Mouse (Mus musculus) hindbrain, embryonic 15.5 days (tissue): Measurements from ENCODE around the gene Myl4. TPM values are rescaled to one million over a fixed set of nuclear protein-coding genes. Genes with fewer than 3 reads are reported as not detected.
"Not testable (repeated sequence)": the region's sequence is repeated elsewhere in the genome, so short reads cannot be mapped to it uniquely, and the experiment has no call there.

Source experiments
- ATAC-seq: fragments of 200-750 bp; cut with Nextera tagmentation; 2 replicates; pipeline ENCODE4 v1.8.0; 2017; ENCODE audit warnings: low read depth, moderate number of reproducible peaks, moderate TSS enrichment; ENCODE audit not compliant: low FRiP score
- H3K27ac ChIP-seq: fragments of 300-500 bp; sonication (generic); replicated peaks from 2 replicates; pipeline ENCODE4 v1.5.1; 2015; ENCODE audit warnings: mild to moderate bottlenecking, inconsistent platforms
- H3K27me3 ChIP-seq: fragments of 300-500 bp; sonication (generic); 2 replicates; pipeline ENCODE4 v1.6.1; 2015; ENCODE audit warnings: control low read depth, inconsistent platforms
- H3K36me3 ChIP-seq: fragments of 300-500 bp; sonication (generic); 2 replicates; pipeline ENCODE4 v1.6.1; 2015; ENCODE audit warnings: control low read depth, inconsistent platforms
- H3K4me1 ChIP-seq: fragments of 300-500 bp; sonication (generic); replicated peaks from 2 replicates; pipeline ENCODE4 v1.6.1; 2015; ENCODE audit warnings: control low read depth, inconsistent platforms
- H3K4me2 ChIP-seq: fragments of 300-500 bp; sonication (generic); 2 replicates; pipeline ENCODE4 v1.6.1; 2015; ENCODE audit warnings: moderate library complexity, mild to moderate bottlenecking, inconsistent platforms
- H3K4me3 ChIP-seq: fragments of 300-500 bp; sonication (generic); 2 replicates; pipeline ENCODE4 v1.5.1; 2015; ENCODE audit warnings: mild to moderate bottlenecking, inconsistent platforms
- H3K9ac ChIP-seq: fragments of 300-500 bp; sonication (generic); 2 replicates; pipeline ENCODE4 v1.6.1; 2015; ENCODE audit warnings: inconsistent platforms
- H3K9me3 ChIP-seq: fragments of 300-500 bp; sonication (generic); 2 replicates; pipeline ENCODE4 v1.6.1; 2016; ENCODE audit warnings: control low read depth, inconsistent platforms
- WGBS: fragments of 180-500 bp; shearing (Covaris S2); methylation state at CpG from one replicate; pipeline ENCODE4 v1.1.7; 2015; 5-methylcytosine and 5-hydroxymethylcytosine counted together
- polyA plus RNA-seq: library from polyadenylated mRNA; unstranded; fragments of >200 nt; fragmentation: Nextera tagmentation; extraction: Ambion mirVana; gene quantifications from 2 replicates; pipeline ENCODE4 v1.2.1, GENCODE M21; 2015

The Myl4 gene
- polyA plus RNA-seq, result 2.8 and 5.1 TPM in 2 replicates

DNA sequence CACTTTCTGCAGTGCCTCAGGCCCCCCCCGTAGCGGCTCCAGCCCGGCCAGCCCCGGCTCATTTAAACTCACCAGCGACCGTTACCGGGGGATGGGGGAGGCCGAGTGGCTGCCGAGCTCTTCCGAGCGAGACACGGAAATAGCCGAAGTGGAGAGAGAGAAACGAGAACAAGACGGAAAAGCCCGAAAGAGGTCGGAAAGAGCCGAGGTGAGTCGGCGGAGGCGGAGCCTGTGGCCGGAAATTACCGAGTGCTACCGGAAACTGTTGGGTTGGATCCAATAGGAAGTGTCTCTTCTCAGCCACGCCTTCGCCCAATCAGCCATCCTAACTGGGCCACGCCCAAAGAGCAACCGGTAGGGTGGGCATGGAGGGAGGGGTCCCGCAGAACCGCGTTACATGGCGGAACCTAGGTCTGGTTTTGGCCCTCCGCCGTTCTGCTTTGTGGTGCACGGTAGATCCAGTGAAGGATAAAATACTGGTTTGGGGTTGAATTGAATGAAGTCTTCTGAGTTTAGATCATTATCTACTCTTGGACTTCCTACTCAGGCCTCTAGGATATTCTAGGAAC is at the start of gene Myl4, which contains the start of gene Cdc27:
Myl4 (plus strand) TSS at position 258 of the 569 bp plus-strand sequence.
Cdc27 (minus strand) TSS at position 215 of the 569 bp plus-strand sequence.
- Histone ChIP-seq H3K27me3 (no peaks in the 10 kb centered on the region), H3K36me3 (no peaks in the 10 kb centered on the region), H3K4me1 (peaks cover 24% of the 10 kb centered on the region), H3K27ac (peak within 1 kb of the TSS; percentile 90), H3K9ac (peak within 1 kb of the TSS; percentile 100), H3K4me3 (peak within 1 kb of the TSS; percentile 96), H3K4me2 (peak within 1 kb of the TSS; percentile 85), H3K9me3 (no peaks in the 10 kb centered on the region)
- WGBS, result under 1% methylated on average over 35 of the region's 35 CpGs
- peak; percentile 96 for ATAC-seq

DNA sequence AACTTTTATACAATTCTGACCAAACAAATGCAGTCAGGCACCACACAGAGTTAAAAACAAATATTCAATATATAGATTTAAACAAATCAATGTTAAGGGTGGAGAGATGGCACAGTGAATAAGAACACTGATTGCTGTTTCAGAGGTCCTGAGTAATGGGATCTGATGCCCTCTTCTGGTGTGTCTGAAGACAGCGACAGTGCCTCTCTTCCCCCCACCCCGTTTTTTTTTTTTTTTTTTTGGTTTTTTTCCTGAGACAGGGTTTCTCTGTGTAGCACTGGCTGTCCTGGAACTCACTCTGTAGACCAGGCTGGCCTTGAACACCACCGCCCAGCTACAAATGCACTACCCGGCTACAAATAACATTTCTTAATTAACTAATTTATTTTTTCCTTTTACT is 42.0 kb upstream of the Myl4 start:
- no peak for ATAC-seq
- Histone ChIP-seq H3K4me1 (no peaks in the 10 kb centered on the region), H3K4me3 (no peak overlapping the region), H3K9ac (no peak overlapping the region), H3K27ac (no peak overlapping the region), H3K27me3 (no peaks in the 10 kb centered on the region), H3K36me3 (peaks cover 64% of the 10 kb centered on the region), H3K4me2 (no peak overlapping the region), H3K9me3 (no peaks in the 10 kb centered on the region)
- WGBS, result 89% methylated on average over 4 of the region's 4 CpGs

DNA sequence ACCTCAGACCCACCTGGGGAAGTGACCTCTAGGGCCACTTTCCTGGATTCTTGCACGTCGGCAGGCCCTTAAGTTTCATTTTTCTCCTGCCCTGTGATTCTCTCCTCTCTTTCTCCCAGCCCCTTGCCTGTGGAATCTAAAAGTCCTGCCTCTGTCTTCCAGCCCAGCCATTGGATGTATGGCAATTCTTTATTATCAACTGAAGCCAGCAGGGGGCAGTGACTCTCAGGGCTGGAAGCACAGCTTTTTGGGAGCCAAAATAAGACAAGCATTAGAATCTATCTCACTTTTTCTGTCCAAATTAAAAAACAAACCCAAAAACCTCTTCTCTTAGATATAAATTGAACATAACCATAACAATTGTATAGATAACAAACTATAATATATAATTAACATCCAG is 39.9 kb upstream of the Myl4 start:
- no peak overlapping the region for H3K27ac ChIP-seq
- no peak for ATAC-seq
- no peak overlapping the region for H3K4me2 ChIP-seq
- no peaks in the 10 kb centered on the region for H3K9me3 ChIP-seq
- no peak overlapping the region for H3K9ac ChIP-seq
- H3K36me3 ChIP-seq, result peaks cover 66% of the 10 kb centered on the region
- 100% methylated on average over 2 of the region's 2 CpGs for WGBS
- no peak overlapping the region for H3K4me3 ChIP-seq
- H3K4me1 ChIP-seq, result no peaks in the 10 kb centered on the region
- H3K27me3 ChIP-seq, result no peaks in the 10 kb centered on the region

DNA sequence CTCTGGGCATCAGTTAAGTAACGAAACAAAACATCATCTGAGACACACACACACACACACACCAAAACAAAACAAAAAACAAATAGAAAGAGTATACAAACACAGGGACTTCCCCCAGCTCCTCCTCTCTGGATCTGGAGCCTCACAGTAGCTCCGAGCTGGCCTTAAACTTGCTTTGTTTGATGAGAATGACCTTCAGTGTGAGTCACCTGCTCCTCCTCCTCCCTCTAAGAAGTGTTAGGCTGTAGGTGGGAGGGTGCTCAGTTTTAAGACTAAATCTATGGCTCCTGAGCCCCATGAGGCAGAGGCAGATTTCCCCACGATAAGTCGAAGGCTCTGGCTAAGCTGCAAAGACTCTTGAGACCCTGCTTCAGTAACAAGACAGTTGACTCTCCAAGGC is 38.0 kb upstream of the Myl4 start:
- no peak for ATAC-seq
- Histone ChIP-seq H3K4me2 (no peak overlapping the region), H3K27me3 (no peaks in the 10 kb centered on the region), H3K36me3 (peaks cover 69% of the 10 kb centered on the region), H3K27ac (no peak overlapping the region), H3K9ac (no peak overlapping the region), H3K4me1 (no peaks in the 10 kb centered on the region), H3K4me3 (no peak overlapping the region), H3K9me3 (no peaks in the 10 kb centered on the region)
- WGBS, result 88% methylated on average over 4 of the region's 4 CpGs

DNA sequence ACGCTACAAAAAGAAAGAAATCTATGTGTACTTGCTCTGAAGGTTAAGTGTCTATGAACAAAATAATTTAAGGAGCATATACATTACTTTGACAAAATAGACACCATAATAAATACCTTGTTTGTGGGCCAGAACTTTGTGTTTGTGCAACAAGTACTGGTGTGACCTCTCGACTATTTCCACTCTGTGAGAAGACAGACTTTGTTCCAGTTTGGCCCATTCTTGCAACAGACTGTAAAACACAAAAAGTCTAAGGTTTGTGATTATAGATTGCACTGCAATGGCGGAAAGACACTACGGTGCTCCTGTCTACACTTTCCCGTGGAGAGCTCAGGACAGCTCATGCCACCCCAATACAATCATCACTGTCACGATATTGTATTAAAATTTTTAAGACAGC is 24.5 kb upstream of the Myl4 start:
- no peak overlapping the region for H3K27ac ChIP-seq
- H3K4me2 ChIP-seq, result no peak overlapping the region
- H3K9ac ChIP-seq, result no peak overlapping the region
- no peaks in the 10 kb centered on the region for H3K9me3 ChIP-seq
- 96% methylated on average over 6 of the region's 6 CpGs for WGBS
- H3K36me3 ChIP-seq, result peaks cover 62% of the 10 kb centered on the region
- H3K4me1 ChIP-seq, result no peaks in the 10 kb centered on the region
- H3K4me3 ChIP-seq, result no peak overlapping the region
- no peak for ATAC-seq
- no peaks in the 10 kb centered on the region for H3K27me3 ChIP-seq

DNA sequence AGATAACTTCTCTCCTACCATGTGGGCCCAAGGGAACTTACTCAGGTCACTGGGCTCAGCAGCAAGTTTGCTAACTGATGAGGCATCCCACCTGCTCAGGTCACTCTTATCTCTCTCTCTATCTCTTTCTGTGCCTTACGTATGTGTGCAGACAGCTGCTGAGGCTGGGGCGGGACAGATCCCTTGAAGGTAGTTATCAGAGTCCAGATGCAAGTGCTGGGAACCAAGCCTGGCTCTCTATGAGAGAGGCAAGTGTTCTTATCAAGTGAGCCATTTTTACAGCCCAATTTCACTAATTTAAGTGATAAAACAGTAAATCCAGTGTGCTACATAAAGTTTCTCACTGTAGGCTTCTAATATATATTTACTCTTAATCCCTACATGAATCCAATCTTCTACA is 13.6 kb upstream of the Myl4 start:
- no peak overlapping the region for H3K4me3 ChIP-seq
- ATAC-seq, result no peak
- no peaks in the 10 kb centered on the region for H3K9me3 ChIP-seq
- no peak overlapping the region for H3K27ac ChIP-seq
- H3K4me1 ChIP-seq, result no peaks in the 10 kb centered on the region
- no peak overlapping the region for H3K9ac ChIP-seq
- H3K4me2 ChIP-seq, result no peak overlapping the region
- H3K27me3 ChIP-seq, result no peaks in the 10 kb centered on the region
- 96% methylated on average over 2 of the region's 2 CpGs for WGBS
- peaks cover 30% of the 10 kb centered on the region for H3K36me3 ChIP-seq

DNA sequence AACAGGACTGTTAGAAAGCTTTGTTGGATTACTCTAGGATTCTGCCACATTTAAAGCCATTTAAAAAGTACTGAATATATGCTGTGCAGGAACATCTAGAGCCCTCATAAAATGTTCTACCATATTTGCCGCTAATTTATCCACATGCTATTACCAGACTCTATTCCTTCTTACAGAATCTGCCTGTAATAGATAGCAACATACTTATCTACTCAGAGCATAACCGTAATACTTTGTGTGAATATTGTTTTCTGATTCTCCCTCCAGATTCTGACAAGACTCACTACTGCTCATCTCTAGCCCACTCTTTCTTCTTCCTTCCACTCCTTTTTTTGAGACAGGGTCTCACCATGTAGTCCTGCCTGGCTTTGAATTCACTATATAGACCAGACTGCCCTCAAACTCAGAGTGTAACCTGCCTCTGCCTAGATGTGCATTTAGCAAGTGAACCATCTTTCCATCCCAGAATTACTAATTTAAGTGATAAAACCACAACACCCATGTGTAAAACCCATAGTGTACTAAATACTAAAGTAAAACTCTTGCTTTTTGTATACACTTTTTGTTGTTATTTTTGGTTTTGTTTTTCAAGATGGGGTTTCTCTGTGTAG is 12.4 kb upstream of the Myl4 start:
- Histone ChIP-seq H3K36me3 (peaks cover 20% of the 10 kb centered on the region), H3K27ac (no peak overlapping the region), H3K9ac (no peak overlapping the region), H3K27me3 (no peaks in the 10 kb centered on the region), H3K9me3 (no peaks in the 10 kb centered on the region), H3K4me3 (no peak overlapping the region), H3K4me1 (no peaks in the 10 kb centered on the region), H3K4me2 (no peak overlapping the region)
- ATAC-seq, result no peak
- 92% methylated on average over 2 of the region's 2 CpGs for WGBS

DNA sequence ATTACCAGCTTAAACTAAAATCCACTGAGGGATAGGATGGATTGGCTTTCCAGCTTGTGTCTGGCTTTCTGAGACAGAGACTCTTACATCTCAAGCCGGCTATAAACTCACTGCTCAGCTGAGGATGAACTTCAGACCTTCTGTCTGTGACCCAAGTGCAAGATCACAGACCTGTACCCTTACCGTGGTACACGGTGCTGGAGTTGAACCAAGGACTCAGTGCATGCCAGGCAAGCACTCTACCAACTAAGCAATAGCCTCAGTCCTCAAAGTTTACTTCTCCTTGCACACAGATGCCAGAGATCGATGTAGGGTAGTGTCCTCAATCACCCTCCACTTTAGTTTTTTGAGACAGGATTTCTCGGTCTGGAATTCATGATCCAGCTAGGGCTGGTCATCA is 10.7 kb upstream of the Myl4 start:
- no peak for ATAC-seq
- Histone ChIP-seq H3K27ac (no peak overlapping the region), H3K9me3 (no peaks in the 10 kb centered on the region), H3K9ac (no peak overlapping the region), H3K4me3 (no peak overlapping the region), H3K4me1 (no peaks in the 10 kb centered on the region; the same call in 1 of the 2 replicates), H3K27me3 (no peaks in the 10 kb centered on the region), H3K36me3 (peaks cover 5% of the 10 kb centered on the region; the same call in 1 of the 2 replicates), H3K4me2 (no peak overlapping the region)
- WGBS, result 96% methylated on average over 5 of the region's 5 CpGs

DNA sequence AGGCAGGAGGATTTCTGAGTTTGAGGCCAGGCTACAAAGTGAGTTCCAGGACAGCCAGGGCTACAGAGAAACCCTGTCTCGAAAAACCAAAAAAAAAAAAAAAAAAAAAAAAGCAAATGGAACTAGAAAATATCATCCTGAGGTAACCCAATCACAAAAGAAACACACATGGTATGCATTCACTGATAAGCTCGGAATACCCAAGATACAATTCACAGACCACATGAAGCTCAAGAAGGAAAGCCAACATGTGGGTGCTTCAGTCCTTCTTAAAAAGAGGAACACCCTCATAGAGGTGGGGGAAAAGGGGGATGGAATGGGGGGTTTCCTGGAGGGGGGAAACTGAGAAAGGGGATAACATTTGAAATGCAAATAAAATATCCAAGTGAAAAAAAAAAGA is 7.1 kb upstream of the Myl4 start:
- H3K27ac ChIP-seq, H3K9me3 ChIP-seq, H3K4me3 ChIP-seq, H3K9ac ChIP-seq, H3K36me3 ChIP-seq, H3K4me2 ChIP-seq, H3K27me3 ChIP-seq, ATAC-seq: not testable (repeated sequence)
- 96% methylated on average over 2 of the region's 2 CpGs for WGBS
- H3K4me1 ChIP-seq, result peaks cover 12% of the 10 kb centered on the region

DNA sequence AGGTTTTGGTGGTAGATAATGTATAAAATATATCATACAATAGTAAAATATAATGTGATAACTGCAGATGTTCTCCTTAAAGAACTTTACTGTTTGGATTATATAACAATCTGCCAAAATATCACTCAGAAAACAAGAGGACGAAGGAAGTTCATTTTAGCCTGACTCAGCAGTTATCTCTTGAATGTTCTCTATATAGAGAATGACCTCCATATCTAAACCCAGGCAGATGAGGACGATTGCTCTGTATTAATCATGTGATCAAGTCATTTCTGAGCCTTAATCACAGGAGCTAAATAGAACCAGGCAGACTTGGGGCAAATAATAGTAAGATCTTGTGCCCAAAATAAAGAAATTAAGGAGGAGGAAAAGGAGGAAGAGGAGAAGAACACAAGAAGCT is 6.0 kb upstream of the Myl4 start:
- H3K4me3 ChIP-seq, result no peak overlapping the region
- H3K36me3 ChIP-seq, result peaks cover 5% of the 10 kb centered on the region; the same call in 1 of the 2 replicates
- H3K4me1 ChIP-seq, result peaks cover 23% of the 10 kb centered on the region
- H3K9me3 ChIP-seq, result no peaks in the 10 kb centered on the region
- H3K4me2 ChIP-seq, result no peak overlapping the region
- ATAC-seq, result no peak
- H3K9ac ChIP-seq, result no peak overlapping the region
- H3K27me3 ChIP-seq, result no peaks in the 10 kb centered on the region
- 86% methylated on average over 2 of the region's 2 CpGs for WGBS
- H3K27ac ChIP-seq, result no peak overlapping the region

DNA sequence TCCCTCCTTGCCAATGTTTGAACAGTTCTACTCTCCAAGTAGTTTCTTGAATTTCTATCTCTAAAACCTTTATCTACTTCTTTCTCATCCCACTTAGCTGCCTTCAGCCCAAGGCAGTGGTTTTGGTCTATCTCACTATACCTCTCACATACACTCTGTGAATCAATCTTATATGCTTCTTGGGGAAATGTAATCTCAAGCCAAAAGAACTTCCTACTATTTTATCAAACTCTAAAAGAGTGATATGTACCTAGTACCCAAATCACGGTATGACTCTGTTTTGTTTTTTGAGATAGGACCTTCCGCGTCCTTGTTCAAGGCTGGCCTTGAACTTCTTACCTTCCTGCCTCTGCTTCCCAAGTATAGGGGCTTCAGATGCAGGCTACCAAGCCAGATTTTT is 3.0 kb upstream of the Myl4 start:
- ATAC-seq, result no peak
- Histone ChIP-seq H3K27ac (no peak overlapping the region), H3K4me1 (peaks cover 24% of the 10 kb centered on the region), H3K4me2 (no peak overlapping the region), H3K36me3 (no peaks in the 10 kb centered on the region), H3K9ac (no peak overlapping the region), H3K4me3 (no peak overlapping the region), H3K9me3 (no peaks in the 10 kb centered on the region), H3K27me3 (no peaks in the 10 kb centered on the region)
- WGBS, result 98% methylated on average over 3 of the region's 3 CpGs

DNA sequence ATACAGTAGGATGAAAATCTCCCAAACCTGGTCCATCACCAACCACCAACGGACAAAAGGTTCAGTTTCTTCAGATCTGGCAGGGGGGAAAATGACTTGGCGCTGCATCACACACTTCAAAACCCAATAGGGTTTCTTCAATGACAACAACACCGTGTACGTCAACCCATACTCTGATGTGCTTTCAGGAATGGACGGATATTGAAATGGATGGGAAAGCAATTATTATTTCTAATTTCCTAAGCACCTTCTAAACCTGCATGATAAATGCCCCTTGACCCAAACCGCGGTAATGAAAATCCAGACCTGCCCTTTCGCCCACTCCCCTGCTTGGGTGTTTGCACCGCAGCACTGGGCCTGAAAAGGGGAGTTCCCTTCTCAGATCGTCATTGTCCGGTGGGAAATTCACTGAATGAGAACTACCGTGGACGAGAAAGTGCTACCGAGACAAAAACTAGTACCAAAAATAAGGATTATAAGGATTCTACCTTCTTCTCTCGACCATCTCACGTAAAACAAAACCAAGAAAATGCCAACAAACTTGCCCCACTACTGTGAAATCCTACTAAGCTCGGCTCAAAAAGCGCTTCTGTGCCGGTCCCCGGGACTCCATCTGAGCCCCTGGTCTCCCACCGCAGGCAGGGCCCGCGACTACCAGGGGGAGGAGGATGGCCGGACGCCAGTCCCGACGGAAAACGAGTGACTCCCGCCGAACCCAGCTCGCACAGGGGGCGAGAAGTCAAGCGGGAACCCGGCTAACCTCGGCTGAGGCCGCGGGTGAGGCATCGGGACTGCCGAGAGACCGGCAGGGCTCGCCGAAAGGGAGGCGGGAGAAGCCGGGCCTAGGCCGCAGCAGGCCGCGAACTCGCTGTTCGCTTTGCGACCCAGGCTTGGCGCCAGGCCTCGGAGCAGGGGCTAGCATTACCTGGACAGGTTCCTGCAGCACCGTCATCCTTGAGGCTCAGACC is 741 bp upstream of the Myl4 start:
- Histone ChIP-seq H3K4me3 (peak overlapping the region; percentile 96), H3K4me2 (peak overlapping the region; percentile 85), H3K9ac (peak overlapping the region; percentile 100), H3K27ac (peak overlapping the region; percentile 90), H3K27me3 (no peaks in the 10 kb centered on the region), H3K4me1 (peaks cover 24% of the 10 kb centered on the region), H3K36me3 (no peaks in the 10 kb centered on the region), H3K9me3 (no peaks in the 10 kb centered on the region)
- WGBS, result under 1% methylated on average over 53 of the region's 53 CpGs
- no peak for ATAC-seq
